Mouse (Mus musculus): ENCODE measurements around the gene Zfp362. TPM values are rescaled to one million over a fixed set of nuclear protein-coding genes. Genes with fewer than 3 reads are reported as not detected.

The Zfp362 gene
- total and polyA plus RNA-seq, 3 experiments = 9.7 to 70.1 (median 16.1) TPM

- dilution Hi-C loops (cut with MboI; ENCODE audit: extremely low pct_ligation_motif_present, extremely low pct_unique_long_range_greater_than_20kb, low sequenced_read_pairs) = no loop called here
- H3K9ac ChIP-seq (ENCODE audit: insufficient read depth, low read depth) = no peak overlapping the region
- peaks cover 90 to 99% of the 10 kb centered on the region in 2 experiments for H3K36me3 ChIP-seq (replicated peaks in 1 of 2; ENCODE audit: control insufficient read depth in 1 of 2, insufficient read depth in 1 of 2, low read length in 1 of 2)
- no peak overlapping the region for H3K4me3 ChIP-seq (replicated peaks in 1 of 3; ENCODE audit: low read depth in 2 of 3, low read length in 2 of 3, poor library complexity in 1 of 3)
- no peaks in the 10 kb centered on the region for H3K9me3 ChIP-seq (replicated peaks; ENCODE audit: low read length)
- no peaks in the 10 kb centered on the region for H3K79me2 ChIP-seq (replicated peaks; ENCODE audit: control insufficient read depth, extremely low read depth, insufficient read depth, poor library complexity, severe bottlenecking)
- no peak for DNase-seq (ENCODE audit: extremely low read depth)
- no peak overlapping the region for H3K27ac ChIP-seq (ENCODE audit: insufficient read depth, low read depth)
- peaks cover 0 to 16% of the 10 kb centered on the region in 2 experiments; a peak in 2 of 4 replicates for H3K4me1 ChIP-seq (ENCODE audit: control insufficient read depth in 1 of 2, insufficient read depth in 2 of 2)
- no peak overlapping the region for H3K4me2 ChIP-seq (ENCODE audit: insufficient read depth, low read depth, poor library complexity, severe bottlenecking)
- TF ChIP-seq MAX (IDR thresholded peaks at IDR 0.05; ENCODE audit: low read length) = no peak
- no peak for TF ChIP-seq JUND (conservative IDR thresholded peaks at IDR 0.05; ENCODE audit: low read depth, low read length)
- TF ChIP-seq E2F4 (IDR thresholded peaks at IDR 0.05; ENCODE audit: insufficient replicate concordance, low read depth, low read length) = no peak
- no peak for TF ChIP-seq CTCF (conservative IDR thresholded peaks at IDR 0.05 in 1 of 2, IDR thresholded peaks at IDR 0.05 in 1 of 2; ENCODE audit: low read depth in 2 of 2, low read length in 2 of 2)
- no peak for TF ChIP-seq NRF1 (IDR thresholded peaks at IDR 0.05; ENCODE audit: low read depth, low read length)
- no peak for TF ChIP-seq MXI1 (IDR thresholded peaks at IDR 0.05; ENCODE audit: low read depth, low read length)
- TF ChIP-seq ZNF384 (IDR thresholded peaks at IDR 0.05; ENCODE audit: low read depth, low read length) = no peak
- no peak for TF ChIP-seq TBP (conservative IDR thresholded peaks at IDR 0.05; ENCODE audit: low read depth, low read length)
- no peak for TF ChIP-seq UBTF (IDR thresholded peaks at IDR 0.05; ENCODE audit: low read depth, low read length)
- TF ChIP-seq SMC3 (IDR thresholded peaks at IDR 0.05; ENCODE audit: low read depth, low read length) = no peak
- no peak for TF ChIP-seq TCF12 (IDR thresholded peaks at IDR 0.05; ENCODE audit: low read depth, low read length)
- no peak for TF ChIP-seq EP300 (IDR thresholded peaks at IDR 0.05; ENCODE audit: low read length)
- no peak for TF ChIP-seq HCFC1 (IDR thresholded peaks at IDR 0.05; ENCODE audit: low read depth, low read length)
- no peak for TF ChIP-seq PAX5 (IDR thresholded peaks at IDR 0.05; ENCODE audit: low read length)
- TF ChIP-seq MAZ (IDR thresholded peaks at IDR 0.05; ENCODE audit: low read depth, low read length) = no peak
- TF ChIP-seq NELFE (IDR thresholded peaks at IDR 0.05; ENCODE audit: low read depth, low read length) = no peak
- no peak for TF ChIP-seq USF1 (IDR thresholded peaks at IDR 0.05; ENCODE audit: low read depth, low read length)
- TF ChIP-seq CHD2 (IDR thresholded peaks at IDR 0.05; ENCODE audit: low read length) = no peak
- no peak for TF ChIP-seq USF2 (conservative IDR thresholded peaks at IDR 0.05; ENCODE audit: low read depth, low read length)
- in situ Hi-C loops (cut with MboI; ENCODE audit: low pct_ligation_motif_present, low pct_unique_long_range_greater_than_20kb, low sequenced_read_pairs) = no loop called here
- no peaks in the 10 kb centered on the region for H3K27me3 ChIP-seq (replicated peaks)
These were observed 57.5 kb downstream of the Zfp362 start for GRCm38 (mm10) chr4:128748309-128748708.

- Histone ChIP-seq H3K4me1 (ENCODE audit: control insufficient read depth in 1 of 2, insufficient read depth in 2 of 2) (peaks cover 0 to 16% of the 10 kb centered on the region in 2 experiments; a peak in 2 of 4 replicates), H3K36me3 (replicated peaks in 1 of 2; ENCODE audit: control insufficient read depth in 1 of 2, insufficient read depth in 1 of 2, low read length in 1 of 2) (peaks cover 89 to 100% of the 10 kb centered on the region in 2 experiments), H3K27me3 (replicated peaks) (no peaks in the 10 kb centered on the region), H3K79me2 (replicated peaks; ENCODE audit: control insufficient read depth, extremely low read depth, insufficient read depth, poor library complexity, severe bottlenecking) (0 out of 2 replicates have a peak, but pooled peaks cover under 1% of the 10 kb centered on the region), H3K9me3 (replicated peaks; ENCODE audit: low read length) (no peaks in the 10 kb centered on the region), H3K27ac (ENCODE audit: insufficient read depth, low read depth) (no peak overlapping the region), H3K4me3 (replicated peaks in 1 of 3; ENCODE audit: low read depth in 2 of 3, low read length in 2 of 3, poor library complexity in 1 of 3) (no peak overlapping the region), H3K9ac (ENCODE audit: insufficient read depth, low read depth) (no peak overlapping the region), H3K4me2 (ENCODE audit: insufficient read depth, low read depth, poor library complexity, severe bottlenecking) (no peak overlapping the region)
- no peak for DNase-seq (ENCODE audit: extremely low read depth)
- dilution Hi-C loops (cut with MboI; ENCODE audit: extremely low pct_ligation_motif_present, extremely low pct_unique_long_range_greater_than_20kb, low sequenced_read_pairs) = no loop called here
- in situ Hi-C loops (cut with MboI; ENCODE audit: low pct_ligation_motif_present, low pct_unique_long_range_greater_than_20kb, low sequenced_read_pairs) = no loop called here
- no peak for TF ChIP-seq BHLHE40 (IDR thresholded peaks at IDR 0.05; ENCODE audit: low read depth, low read length)
- no peak for TF ChIP-seq ELF1 (IDR thresholded peaks at IDR 0.05; ENCODE audit: low read depth, low read length)
- no peak for TF ChIP-seq TBP (conservative IDR thresholded peaks at IDR 0.05; ENCODE audit: low read depth, low read length)
- no peak for TF ChIP-seq JUN (IDR thresholded peaks at IDR 0.05; ENCODE audit: insufficient read depth, low read depth, low read length)
- TF ChIP-seq ZKSCAN1 (IDR thresholded peaks at IDR 0.05; ENCODE audit: borderline replicate concordance, low read depth, low read length) = no peak
These were observed 58.1 kb downstream of the Zfp362 start for GRCm38 (mm10) chr4:128747614-128748270.
